Mouse (Mus musculus) megakaryocyte, embryonic 14.5 days (primary cell): ENCODE results near the gene Gpx2.

Experiments
- FLI1 ChIP-seq: IDR thresholded peaks from 2 replicates; pipeline ENCODE4 v1.6.1; 2012; ENCODE audit warnings: low read length, inconsistent platforms, mixed read lengths
- GATA1 ChIP-seq: IDR thresholded peaks from 3 replicates; pipeline ENCODE4 v1.6.1; 2012; ENCODE audit warnings: mixed read lengths, low read length, inconsistent platforms, borderline replicate concordance

GRCm38 (mm10) chr12:76779951-76780350, 15.4 kb downstream of the Gpx2 start:
- TF ChIP-seq GATA1 (no peak), FLI1 (no peak)
